Mouse (Mus musculus) retina, postnatal 7 days (tissue): ENCODE data around the gene Kalrn.
A peak's percentile ranks its signal among the peaks of the same experiment; 100 is the strongest.

Source experiments
- DNase-seq: peaks from one replicate; pipeline ENCODE4 v3.0.0-alpha.2; 2012; ENCODE audit warnings: low read depth, low spot score

The Kalrn gene

DNA sequence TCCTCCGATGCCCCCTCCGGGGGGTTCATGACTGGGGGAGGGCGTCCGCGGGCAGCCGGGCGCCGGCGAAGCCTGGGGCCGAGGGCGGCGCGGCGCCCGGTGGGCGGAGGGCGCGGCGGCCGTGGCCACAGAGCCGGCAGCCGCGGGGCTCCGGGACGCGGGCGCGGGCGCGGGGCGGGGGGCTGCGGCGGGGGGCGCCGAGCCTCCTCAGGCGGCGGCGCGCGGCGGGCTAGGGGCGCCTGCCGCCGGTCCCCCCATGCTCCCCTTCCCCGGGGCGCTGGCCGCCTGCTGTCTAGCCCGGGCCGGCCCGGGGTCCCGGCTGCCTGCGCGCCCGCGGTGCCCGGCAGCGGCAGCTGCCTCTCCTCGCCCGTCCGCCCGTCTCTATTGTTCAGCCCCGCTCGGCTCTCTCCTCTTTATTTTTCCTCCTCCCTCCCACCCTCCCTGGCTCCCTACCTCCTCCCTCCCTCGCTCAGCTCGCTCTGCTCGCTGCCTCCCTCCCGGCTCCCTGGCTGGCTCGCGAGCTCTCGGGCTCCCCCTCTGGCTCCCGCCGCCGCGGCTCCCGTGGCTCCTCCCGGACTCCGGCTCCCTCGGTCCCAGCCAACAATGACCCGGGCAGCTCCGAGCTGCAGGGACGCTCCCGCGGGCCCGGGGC, at the start of gene Kalrn:
Gene Kalrn, minus strand, starts transcription at position 382 of the 652 bp plus-strand sequence.
- DNase-seq: peak; percentile 84

DNA sequence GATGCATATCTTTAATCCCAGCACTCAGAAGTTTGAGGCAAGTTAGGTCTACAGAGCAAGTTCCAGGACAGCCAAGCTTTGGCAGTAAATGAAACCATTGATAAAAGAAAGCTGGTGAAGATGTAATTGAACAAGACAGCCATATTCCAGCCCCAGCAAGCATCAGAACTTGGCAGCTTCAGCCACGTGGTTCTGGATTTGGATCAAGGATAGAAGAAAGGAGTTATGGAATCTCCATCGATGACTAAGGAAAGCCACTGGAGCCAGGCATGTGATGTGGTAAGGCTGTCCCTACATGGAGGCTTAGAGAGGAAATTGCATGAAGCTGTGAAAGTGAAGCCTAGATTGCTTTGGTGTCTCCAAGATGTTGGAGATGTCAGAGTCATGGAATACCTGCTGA, 40.7 kb upstream of the Kalrn start:
- no peak for DNase-seq

DNA sequence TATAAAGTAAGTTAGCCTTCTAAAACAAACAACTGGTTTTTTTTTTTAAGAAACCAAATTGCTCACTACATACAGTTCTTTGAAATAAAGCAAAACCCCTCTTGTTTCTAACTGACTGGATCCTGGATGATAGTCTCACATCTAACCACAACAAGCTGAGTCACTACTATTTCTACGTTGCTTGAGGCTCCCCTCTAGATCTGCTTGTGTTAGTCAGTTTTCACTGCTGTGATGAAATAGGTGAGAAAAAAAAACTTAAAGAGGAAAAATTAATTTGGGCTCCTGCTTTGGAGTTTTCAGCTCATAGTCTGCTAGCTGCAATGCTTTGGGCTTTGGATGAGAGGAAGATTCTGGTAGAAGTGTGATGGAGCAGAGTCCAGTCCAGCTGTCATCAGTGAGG, 36.8 kb upstream of the Kalrn start:
- no peak for DNase-seq

DNA sequence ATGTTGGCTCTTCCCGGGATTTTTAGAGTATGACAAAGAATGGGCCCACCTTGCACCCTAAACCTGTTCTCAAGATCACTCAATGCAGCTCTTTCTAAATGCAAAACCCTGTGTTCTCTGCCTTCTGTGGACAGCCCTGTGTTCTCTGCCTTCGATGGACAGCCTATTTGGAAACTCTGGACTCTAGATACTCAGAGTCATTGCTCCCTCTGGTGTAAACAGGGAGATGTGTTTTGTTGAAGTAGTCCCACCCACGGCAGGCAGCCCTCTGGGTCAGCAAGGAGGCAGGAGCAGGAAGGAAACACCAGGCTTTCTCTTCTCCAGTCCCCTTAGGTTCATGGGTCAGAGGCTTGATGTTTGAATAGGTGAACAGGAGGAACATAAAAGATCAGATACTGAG, 32.3 kb upstream of the Kalrn start:
- DNase-seq: peak; percentile 9

- DNase-seq: no peak
These were observed 30.5 kb upstream of the Kalrn start for GRCm38 (mm10) chr16:34603854-34604253.

DNA sequence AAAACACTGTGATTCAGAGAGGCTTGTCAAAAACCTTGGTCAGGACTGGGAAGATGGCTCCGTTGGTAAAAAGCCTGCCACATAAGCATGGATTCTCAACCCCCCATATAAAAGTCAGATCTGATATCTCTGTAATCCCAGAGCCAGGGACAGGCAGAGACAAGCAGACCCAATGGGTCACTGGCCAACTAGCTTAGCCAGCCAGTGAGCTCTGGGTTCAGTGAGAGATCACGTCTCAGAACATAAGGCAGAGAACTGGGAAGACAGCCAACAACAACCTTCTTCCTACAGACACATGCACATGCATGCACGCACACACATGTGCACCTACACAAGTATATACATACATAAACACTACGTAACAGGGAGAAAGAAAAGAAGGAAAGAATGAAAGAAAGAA, 29.7 kb upstream of the Kalrn start:
- DNase-seq: no peak

GRCm38 (mm10) chr16:34601954-34602353, 28.6 kb upstream of the Kalrn start:
- DNase-seq: no peak

- no peak for DNase-seq
These were observed 22.0 kb upstream of the Kalrn start for GRCm38 (mm10) chr16:34595294-34595693.

DNA sequence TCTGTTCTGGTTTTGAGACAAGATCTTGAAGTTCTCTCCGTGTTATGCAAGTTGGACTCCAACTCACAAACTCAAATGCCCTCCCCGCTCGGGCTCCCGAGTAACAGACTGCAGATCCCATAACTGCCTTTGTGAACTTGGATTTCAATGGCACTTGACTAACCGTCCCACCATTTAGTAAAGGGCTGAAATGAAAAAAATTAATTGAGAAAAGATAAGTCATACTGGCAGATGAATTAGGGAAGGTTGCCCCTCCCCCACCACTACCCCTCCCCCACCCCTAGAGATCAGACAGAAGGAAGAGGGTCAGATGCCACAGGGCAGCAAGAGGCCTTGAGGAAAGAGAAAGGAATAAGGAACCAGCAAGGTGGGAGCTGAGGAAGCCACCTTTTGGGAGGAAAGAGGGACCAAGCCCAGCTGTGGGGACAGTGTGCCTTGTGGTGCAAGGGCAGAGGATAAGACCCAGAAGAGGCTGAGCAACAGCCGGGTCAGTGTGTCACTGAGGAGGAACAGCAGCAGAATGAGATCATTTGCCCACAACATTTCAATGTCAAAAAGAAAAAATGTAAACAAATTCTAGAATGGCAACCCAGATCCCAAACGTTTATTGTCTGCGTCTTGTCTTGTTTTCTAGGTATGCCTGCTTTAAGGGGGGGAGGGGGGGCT, 21.4 kb upstream of the Kalrn start:
- no peak for DNase-seq

DNA sequence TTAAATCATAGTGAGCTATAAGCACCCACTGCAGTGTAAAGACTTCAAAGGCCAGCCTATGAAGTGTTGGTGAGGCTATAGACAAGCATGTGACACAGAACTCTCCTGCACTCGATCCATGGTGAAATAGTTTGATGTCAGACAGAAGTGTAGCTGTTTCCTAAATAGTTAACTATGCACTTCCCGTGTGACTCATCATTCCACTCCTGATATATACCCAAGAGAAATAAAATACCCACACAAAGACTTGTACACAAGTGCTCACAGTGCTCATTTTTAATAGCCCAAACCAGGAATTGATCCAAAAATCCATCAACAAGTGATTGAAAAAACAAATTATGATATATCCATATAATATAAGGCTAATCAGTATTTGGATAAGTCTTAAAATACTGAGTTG, 19.4 kb upstream of the Kalrn start:
- DNase-seq: no peak

GRCm38 (mm10) chr16:34591934-34592333, 18.6 kb upstream of the Kalrn start:
- no peak for DNase-seq

- DNase-seq: no peak
These were observed 6.5 kb upstream of the Kalrn start for GRCm38 (mm10) chr16:34579671-34580326.

DNA sequence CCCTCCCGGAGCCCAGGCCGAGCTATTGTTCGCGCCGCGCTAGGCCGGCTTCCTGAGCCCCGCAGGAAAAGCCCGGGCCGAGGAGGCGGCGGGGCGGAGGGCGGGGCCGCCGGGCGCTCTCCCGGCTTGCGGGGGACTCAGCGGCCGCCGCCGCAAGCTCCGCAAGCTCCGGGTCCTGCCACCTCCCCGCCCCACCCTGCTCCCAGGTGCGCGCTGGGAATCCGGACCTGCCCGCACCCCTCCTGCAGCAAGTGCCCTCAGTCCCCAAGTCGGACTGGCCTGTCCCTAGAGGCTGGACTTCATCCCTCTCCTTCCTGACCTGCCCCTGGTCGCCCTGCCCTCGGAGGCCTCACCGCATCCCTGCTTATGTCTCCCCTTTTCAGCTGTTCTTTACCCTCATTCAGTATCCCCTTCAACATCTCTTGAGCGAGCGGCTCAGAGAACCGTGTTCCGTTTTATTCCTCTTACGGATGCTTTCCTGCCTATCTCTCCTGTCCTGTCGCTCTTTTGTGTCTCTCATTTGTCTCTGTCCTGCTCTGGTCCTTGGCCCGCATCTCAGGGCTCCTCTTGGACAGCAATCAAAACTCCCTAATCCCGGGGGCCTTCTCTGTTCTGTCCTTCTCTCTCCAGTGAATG, 642 bp upstream of the Kalrn start:
- DNase-seq: no peak

- DNase-seq: no peak
These were observed 754 bp downstream of the Kalrn start for GRCm38 (mm10) chr16:34572406-34573150.

DNA sequence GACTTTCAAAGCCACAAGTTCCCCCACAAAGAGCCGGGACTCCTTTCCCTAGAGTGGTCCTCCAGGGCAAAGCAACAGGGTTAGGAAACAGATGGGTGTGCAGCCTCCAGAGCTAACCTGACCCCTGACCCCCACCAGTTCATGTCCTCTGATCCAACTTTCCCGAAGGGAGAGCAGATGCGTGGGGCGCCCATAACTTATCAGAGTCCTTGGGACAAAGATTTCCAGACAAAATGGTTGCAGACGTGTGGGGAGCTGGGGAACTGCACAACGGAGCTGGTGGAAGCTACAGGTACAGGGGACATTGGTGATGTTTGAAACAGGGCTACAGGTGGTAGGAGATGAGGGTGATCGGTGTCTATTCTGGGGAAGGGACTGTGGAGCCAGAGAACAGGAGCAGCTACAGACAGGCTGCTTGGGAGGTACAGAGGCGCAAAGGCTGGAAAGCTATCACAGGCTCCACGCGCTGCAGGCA, 1.4 kb downstream of the Kalrn start:
- no peak for DNase-seq

DNA sequence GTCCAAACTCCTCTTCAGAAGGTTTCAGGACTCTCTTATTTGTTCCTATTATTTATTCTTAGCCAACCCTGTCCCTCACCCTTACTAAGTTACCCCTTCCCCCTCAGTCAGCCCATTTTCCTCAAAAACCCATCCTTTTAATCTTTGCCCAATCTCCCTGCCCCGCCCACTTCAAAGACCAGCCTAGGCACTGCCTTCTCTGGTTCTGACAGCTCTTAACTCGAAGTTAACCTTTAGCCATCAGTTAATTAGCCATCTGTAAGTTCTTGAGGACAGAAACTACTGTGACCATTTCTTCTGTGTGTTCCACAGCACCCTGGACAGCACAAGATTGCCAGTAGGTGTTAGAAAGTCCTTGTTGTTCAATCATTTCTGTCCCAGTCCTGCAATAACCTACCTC, 3.4 kb downstream of the Kalrn start:
- DNase-seq: no peak

GRCm38 (mm10) chr16:34568831-34569230, 4.5 kb downstream of the Kalrn start:
- no peak for DNase-seq

DNA sequence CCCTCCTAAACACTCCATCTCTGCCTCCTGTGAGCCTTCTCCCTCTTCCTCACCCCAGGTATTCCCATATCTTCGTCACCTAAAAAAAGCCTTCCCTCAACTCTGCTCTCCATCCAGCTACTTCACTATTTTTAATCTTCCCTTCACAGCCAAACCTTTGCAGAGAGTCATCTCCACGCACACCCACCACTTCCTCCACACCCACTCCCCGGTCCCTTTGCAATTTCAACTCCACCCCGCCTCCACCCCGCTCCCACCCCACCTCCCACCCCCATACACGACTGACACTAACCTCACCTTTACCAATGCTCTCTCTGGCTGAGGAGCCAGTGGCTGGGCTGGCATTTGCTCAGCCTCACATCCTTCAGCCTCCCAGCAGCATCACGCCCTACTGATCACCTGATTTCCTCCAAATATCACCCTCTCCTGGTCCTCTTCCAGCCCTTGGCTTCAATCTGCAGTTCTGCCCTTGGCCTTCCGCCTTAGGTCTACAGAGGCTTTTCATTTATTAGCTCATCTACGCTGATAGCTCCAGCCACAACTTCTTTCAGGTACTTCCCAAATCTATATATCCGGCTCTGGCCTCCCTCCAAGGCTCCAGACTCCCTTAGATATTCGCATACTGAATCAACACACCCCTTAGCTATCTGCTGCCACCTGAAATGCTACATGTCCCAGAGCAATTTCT, 9.6 kb downstream of the Kalrn start:
- DNase-seq: no peak

DNA sequence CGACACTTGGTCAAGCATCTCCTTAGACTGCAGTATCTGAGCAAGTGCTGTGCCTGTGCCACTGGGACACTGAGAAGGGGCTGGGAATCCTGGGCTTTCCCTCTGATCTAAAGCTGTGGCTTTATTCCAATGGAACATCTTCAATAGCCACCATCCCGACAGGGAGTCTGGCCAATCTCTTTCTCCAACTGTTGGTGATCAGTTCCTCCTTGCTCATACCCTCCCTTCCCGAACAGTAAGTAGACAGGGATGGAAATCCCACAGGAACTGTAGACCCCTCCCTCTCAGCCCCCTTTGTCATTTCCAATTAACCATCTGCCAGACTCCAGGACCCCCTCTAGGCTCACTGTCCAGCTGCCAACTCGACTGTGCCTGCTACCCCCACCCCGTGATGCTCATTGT, 11.6 kb downstream of the Kalrn start:
- no peak for DNase-seq

DNA sequence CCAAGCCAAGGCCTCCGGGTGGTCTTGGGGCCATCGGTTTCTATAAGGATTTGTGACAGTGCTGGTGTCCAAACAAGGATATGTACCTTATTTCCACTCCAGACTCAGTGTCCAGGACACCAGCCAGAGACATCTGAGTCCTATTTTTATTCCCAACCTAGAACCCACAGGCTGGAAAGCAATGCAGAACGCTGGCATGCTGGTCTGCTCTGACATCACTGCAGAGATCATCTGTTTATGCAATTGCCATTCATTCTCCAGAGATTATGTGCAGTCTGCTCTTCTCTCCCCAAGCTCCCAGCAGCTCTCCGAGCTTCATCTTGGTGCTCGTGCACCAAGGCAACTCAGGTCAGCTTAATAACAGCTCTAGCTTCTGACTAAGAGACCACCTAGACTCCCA, 12.5 kb downstream of the Kalrn start:
- DNase-seq: no peak

GRCm38 (mm10) chr16:34560411-34560810, 12.9 kb downstream of the Kalrn start:
- no peak for DNase-seq
